Mouse (Mus musculus) adrenal gland (tissue): ENCODE results near the gene Vmn2r69.

Experiments used
- intact Hi-C: fragments of 180-260 bp; cut with DNase I; formaldehyde crosslinking; loops from one replicate; pipeline ENCODE4 v1.15.1; 2025
- long read RNA-seq, 2 experiments: library from polyadenylated mRNA; unstranded; transcript quantifications; one replicate each; pipeline ENCODE4 v2.0.0; 2020; ENCODE audit warnings: borderline replicate concordance in 1 of 2; ENCODE audit not compliant: insufficient replicate concordance in 1 of 2

The Vmn2r69 gene
- long read RNA-seq, experiment 1 = 0 reads
- long read RNA-seq, experiment 2 = 0 reads

GRCm38 (mm10) chr7:85415820-85416219 is at the start of gene Vmn2r69:
TSS of gene Vmn2r69 (minus strand) at chr7:85415920.
- intact Hi-C loops = no loop called here
